Mouse (Mus musculus) heart, embryonic 11.5 days (tissue): ENCODE measurements at regions not wholly inside any gene's neighbourhood (a gene's known extent, or its start where the extent isn't known, plus 50 kb on each side); places are given as distances from the start of the nearest gene placed in this dataset.

ENCODE experiments used
- ATAC-seq: fragments of 200-750 bp; cut with Nextera tagmentation; replicated peaks from 2 replicates; pipeline ENCODE4 v1.8.0; 2017; ENCODE audit warnings: moderate library complexity; ENCODE audit not compliant: insufficient number of reproducible peaks, low FRiP score, low TSS enrichment
- H3K27ac ChIP-seq: fragments of 300-500 bp; sonication (generic); 2 replicates; pipeline ENCODE4 v1.5.1; 2014; ENCODE audit warnings: mild to moderate bottlenecking, low read depth, low read length
- H3K27me3 ChIP-seq: fragments of 300-500 bp; sonication (generic); 2 replicates; pipeline ENCODE4 v1.6.1; 2014; ENCODE audit warnings: mild to moderate bottlenecking, low read length, mixed read lengths; ENCODE audit not compliant: control insufficient read depth, insufficient read depth
- H3K36me3 ChIP-seq: fragments of 300-500 bp; sonication (generic); 2 replicates; pipeline ENCODE4 v1.6.1; 2014; ENCODE audit warnings: mild to moderate bottlenecking, low read length, moderate library complexity, mixed read lengths; ENCODE audit not compliant: control insufficient read depth, insufficient read depth
- H3K4me1 ChIP-seq: fragments of 300-500 bp; sonication (generic); 2 replicates; pipeline ENCODE4 v1.6.1; 2014; ENCODE audit warnings: low read length; ENCODE audit not compliant: control insufficient read depth, insufficient read depth
- H3K4me2 ChIP-seq: fragments of 300-500 bp; sonication (generic); 2 replicates; pipeline ENCODE4 v1.6.1; 2014; ENCODE audit warnings: mild to moderate bottlenecking, moderate library complexity
- H3K4me3 ChIP-seq: fragments of 300-500 bp; sonication (generic); 2 replicates; pipeline ENCODE4 v1.5.1; 2014; ENCODE audit warnings: low read depth, low read length
- H3K9ac ChIP-seq: fragments of 300-500 bp; sonication (generic); 2 replicates; pipeline ENCODE4 v1.6.1; 2014; ENCODE audit warnings: mild to moderate bottlenecking, low read depth, low read length, moderate library complexity
- H3K9me3 ChIP-seq: fragments of 300-500 bp; sonication (generic); replicated peaks from 2 replicates; pipeline ENCODE4 v1.6.1; 2016; ENCODE audit warnings: low read length; ENCODE audit not compliant: control insufficient read depth
- WGBS: fragments of 180-500 bp; shearing (Covaris S2); extraction: QIAGEN DNeasy Blood & Tissue Kit; methylation state at CpG from one replicate; pipeline ENCODE4 v1.1.7; 2014; ENCODE audit not compliant: insufficient replicate concordance; 5-methylcytosine and 5-hydroxymethylcytosine counted together

GRCm38 (mm10) chr15:62195440-62195839 is 1272.6 kb upstream of the A1bg start:
- Histone ChIP-seq H3K27me3 (no peaks in the 10 kb centered on the region), H3K36me3 (no peaks in the 10 kb centered on the region), H3K27ac (no peak overlapping the region), H3K9ac (no peak overlapping the region), H3K4me3 (no peak overlapping the region), H3K9me3 (no peaks in the 10 kb centered on the region), H3K4me1 (no peaks in the 10 kb centered on the region), H3K4me2 (no peak overlapping the region)
- ATAC-seq: no peak
- WGBS: 65% methylated on average over 5 of the region's 5 CpGs

- ATAC-seq: no peak
- Histone ChIP-seq H3K36me3 (no peaks in the 10 kb centered on the region), H3K27ac (no peak overlapping the region), H3K4me2 (no peak overlapping the region), H3K4me1 (no peaks in the 10 kb centered on the region), H3K4me3 (no peak overlapping the region), H3K9me3 (no peaks in the 10 kb centered on the region), H3K27me3 (no peaks in the 10 kb centered on the region), H3K9ac (no peak overlapping the region)
- 85% methylated on average over 1 of the region's 1 CpGs for WGBS
Measured at GRCm38 (mm10) chr15:62192706-62193105, 1269.9 kb upstream of the A1bg start.

- H3K4me1 ChIP-seq: no peaks in the 10 kb centered on the region
- no peak overlapping the region for H3K9ac ChIP-seq
- H3K27ac ChIP-seq: no peak overlapping the region
- H3K36me3 ChIP-seq: no peaks in the 10 kb centered on the region
- 93% methylated on average over 1 of the region's 1 CpGs for WGBS
- no peaks in the 10 kb centered on the region for H3K9me3 ChIP-seq
- ATAC-seq: no peak
- no peak overlapping the region for H3K4me2 ChIP-seq
- no peak overlapping the region for H3K4me3 ChIP-seq
- no peaks in the 10 kb centered on the region for H3K27me3 ChIP-seq
Measured at GRCm38 (mm10) chr15:62191641-62192040, 1268.8 kb upstream of the A1bg start.

- no peaks in the 10 kb centered on the region for H3K9me3 ChIP-seq
- no peaks in the 10 kb centered on the region for H3K4me1 ChIP-seq
- WGBS: 81% methylated on average over 5 of the region's 5 CpGs
- no peak overlapping the region for H3K4me3 ChIP-seq
- no peaks in the 10 kb centered on the region for H3K36me3 ChIP-seq
- H3K4me2 ChIP-seq: no peak overlapping the region
- no peak overlapping the region for H3K27ac ChIP-seq
- H3K9ac ChIP-seq: no peak overlapping the region
- ATAC-seq: no peak; the same call in 1 of the 2 replicates
- H3K27me3 ChIP-seq: no peaks in the 10 kb centered on the region
Measured at GRCm38 (mm10) chr15:62190977-62191614, 1268.3 kb upstream of the A1bg start.

- H3K4me2 ChIP-seq: no peak overlapping the region
- H3K27ac ChIP-seq: no peak overlapping the region
- ATAC-seq: no peak
Measured at GRCm38 (mm10) chr15:62190224-62190910, 1267.6 kb upstream of the A1bg start.

GRCm38 (mm10) chr15:62189565-62190181 is 1266.9 kb upstream of the A1bg start:
- Histone ChIP-seq H3K4me3 (no peak overlapping the region), H3K36me3 (no peaks in the 10 kb centered on the region), H3K27ac (no peak overlapping the region), H3K4me2 (no peak overlapping the region), H3K4me1 (no peaks in the 10 kb centered on the region), H3K9me3 (no peaks in the 10 kb centered on the region), H3K27me3 (no peaks in the 10 kb centered on the region), H3K9ac (no peak overlapping the region)
- no peak for ATAC-seq
- WGBS: 85% methylated on average over 14 of the region's 14 CpGs

More at GRCm38 (mm10) chr15:62190224-62190910, 1267.6 kb upstream of the A1bg start:
- Histone ChIP-seq H3K4me3 (no peak overlapping the region), H3K4me1 (no peaks in the 10 kb centered on the region), H3K36me3 (no peaks in the 10 kb centered on the region), H3K27me3 (no peaks in the 10 kb centered on the region), H3K9ac (no peak overlapping the region), H3K9me3 (no peaks in the 10 kb centered on the region)
- WGBS: 85% methylated on average over 5 of the region's 5 CpGs

GRCm38 (mm10) chr15:62186548-62186947 is 1263.7 kb upstream of the A1bg start:
- H3K27me3 ChIP-seq: no peaks in the 10 kb centered on the region
- 90% methylated on average over 11 of the region's 11 CpGs for WGBS
- no peak overlapping the region for H3K9ac ChIP-seq
- no peak overlapping the region for H3K27ac ChIP-seq
- H3K4me1 ChIP-seq: no peaks in the 10 kb centered on the region; the same call in 1 of the 2 replicates
- no peak overlapping the region for H3K4me3 ChIP-seq
- no peak overlapping the region for H3K4me2 ChIP-seq
- H3K36me3 ChIP-seq: no peaks in the 10 kb centered on the region
- no peaks in the 10 kb centered on the region for H3K9me3 ChIP-seq
- no peak for ATAC-seq

GRCm38 (mm10) chr15:62183803-62184202 is 1261.0 kb upstream of the A1bg start:
- WGBS: 93% methylated on average over 4 of the region's 4 CpGs

More at GRCm38 (mm10) chr15:62183803-62184202, 1261.0 kb upstream of the A1bg start:
- Histone ChIP-seq H3K4me1 (no peaks in the 10 kb centered on the region; the same call in 1 of the 2 replicates), H3K27me3 (no peaks in the 10 kb centered on the region), H3K4me2 (no peak overlapping the region), H3K9ac (no peak overlapping the region), H3K27ac (no peak overlapping the region), H3K9me3 (no peaks in the 10 kb centered on the region), H3K36me3 (no peaks in the 10 kb centered on the region), H3K4me3 (no peak overlapping the region)
- ATAC-seq: no peak
